Mouse (Mus musculus): ENCODE measurements around the gene Traf3.

GRCm38 (mm10) chr12:111203076-111203475, 36.9 kb downstream of the Traf3 start:
- TF ChIP-seq POLR2A (IDR thresholded peaks at IDR 0.05; ENCODE audit: insufficient read depth, low read length) (no peak), CTCF (IDR thresholded peaks at IDR 0.05; ENCODE audit: low read depth, low read length) (no peak)
